Mouse (Mus musculus): ENCODE measurements around the gene Ptgir. TPM values are rescaled to one million over a fixed set of nuclear protein-coding genes. Genes with fewer than 3 reads are reported as not detected.
"Not testable (repeated sequence)": the region's sequence is repeated elsewhere in the genome, so short reads cannot be mapped to it uniquely, and the experiment has no call there.

Ptgir gene
- total RNA-seq, 2 experiments from 2014 or later: 1.2 to 2.0 TPM

DNA sequence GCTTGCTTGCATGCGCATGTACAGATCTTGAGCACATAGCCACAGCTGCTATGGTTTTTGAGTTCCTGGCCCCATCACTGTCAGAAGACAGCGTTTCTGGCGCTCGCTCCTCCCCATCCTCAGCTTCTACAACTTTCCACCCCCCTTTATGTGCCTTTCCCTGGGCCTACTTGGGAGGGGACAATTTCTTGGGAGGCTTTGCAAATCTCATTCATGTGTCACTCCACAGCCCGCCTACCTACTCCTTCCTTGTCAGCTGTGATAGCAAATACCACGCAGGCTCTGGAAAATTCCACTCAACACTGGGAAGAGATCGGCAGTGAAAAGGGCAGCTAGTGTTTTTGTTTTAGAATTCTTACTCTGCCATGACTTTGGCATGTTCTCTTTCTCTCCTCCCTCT is 34.0 kb downstream of the Ptgir start:
- peak; percentile 60 to 75 for DNase-seq

GRCm38 (mm10) chr7:16942861-16943260 is 36.6 kb downstream of the Ptgir start:
- no peak for DNase-seq

- DNase-seq: peak; percentile 87 to 93
These were observed 37.9 kb downstream of the Ptgir start, which contains the start of gene Pnmal2 for GRCm38 (mm10) chr7:16944061-16944807. Gene Pnmal2, plus strand, starts transcription at chr7:16944682.

GRCm38 (mm10) chr7:16944808-16945315 is 38.6 kb downstream of the Ptgir start:
- peak in 1 of 2 experiments; percentile 48 for DNase-seq

- no peak for DNase-seq
These were observed 39.1 kb downstream of the Ptgir start for GRCm38 (mm10) chr7:16945419-16945818.

GRCm38 (mm10) chr7:16946441-16947348 is 40.4 kb downstream of the Ptgir start:
- peak in 1 of 2 experiments; percentile 20 for DNase-seq

GRCm38 (mm10) chr7:16947349-16947895 is 41.1 kb downstream of the Ptgir start:
- DNase-seq: no peak

- DNase-seq: peak; percentile 42 to 57
These were observed 41.7 kb downstream of the Ptgir start for GRCm38 (mm10) chr7:16947959-16948361.

DNA sequence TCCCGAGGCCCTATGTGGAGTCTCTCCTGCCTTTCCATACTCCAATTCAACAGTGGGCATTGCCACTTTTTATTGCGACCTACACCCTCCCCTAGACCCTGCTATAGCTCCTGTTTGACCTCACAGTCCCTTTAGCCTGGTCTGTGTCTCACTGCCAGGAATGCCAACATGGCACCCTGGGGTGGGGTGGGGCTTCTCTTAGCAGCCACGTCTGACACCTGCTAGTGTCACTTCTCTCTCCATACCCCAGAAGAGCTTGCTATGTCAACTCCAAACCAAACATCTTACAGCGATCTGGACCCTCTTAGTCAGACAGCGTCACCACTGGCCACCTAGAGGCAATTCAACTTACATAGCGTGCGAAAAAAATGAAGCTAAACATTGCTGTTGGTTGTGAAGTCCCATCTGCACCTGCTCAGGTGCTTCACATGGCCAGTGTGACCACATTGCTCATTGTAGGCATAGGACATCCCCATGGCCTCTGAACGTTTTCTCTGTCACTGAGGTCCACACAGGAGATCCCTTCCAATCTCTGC is 42.7 kb downstream of the Ptgir start:
- no peak for DNase-seq

- DNase-seq: peak; percentile 81 to 85
These were observed 43.9 kb downstream of the Ptgir start for GRCm38 (mm10) chr7:16949908-16950841.

DNA sequence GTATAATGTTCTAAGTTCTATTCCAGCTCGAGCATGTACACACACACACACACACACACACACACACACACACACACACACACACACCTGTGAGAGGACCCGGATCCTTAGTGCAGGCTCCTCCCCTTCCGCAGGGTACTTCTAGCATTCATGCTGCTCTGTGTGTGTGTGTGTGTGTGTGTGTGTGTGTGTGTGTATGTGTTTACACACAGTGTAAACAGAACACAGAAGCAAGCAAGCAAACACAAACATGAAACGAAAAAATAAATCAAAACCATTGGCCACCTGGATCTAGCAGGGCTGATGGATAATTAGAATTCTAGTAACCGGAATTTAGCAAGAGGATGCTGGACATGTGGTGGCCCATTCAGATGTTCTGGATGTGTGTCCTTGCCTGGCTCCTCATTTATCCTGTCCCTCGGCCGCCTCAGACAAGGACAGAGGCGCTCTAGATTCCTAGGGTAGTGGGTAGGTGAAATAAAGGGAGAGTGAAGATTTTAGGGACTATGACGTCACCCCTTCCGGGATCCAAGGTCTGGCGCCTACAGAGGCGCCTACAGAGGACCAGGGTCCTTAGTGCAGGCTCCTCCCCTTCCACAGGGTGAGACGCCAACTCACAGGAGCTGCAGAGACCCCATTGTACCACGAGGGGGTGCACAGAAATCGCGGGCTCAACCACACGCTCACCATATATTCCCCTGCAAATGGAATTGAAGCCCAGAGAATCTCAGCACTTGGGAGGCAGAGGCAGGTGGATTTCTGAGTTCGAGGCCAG is 44.8 kb downstream of the Ptgir start:
- DNase-seq: peak; percentile 82 to 87

- not testable (repeated sequence) for DNase-seq
These were observed 47.5 kb downstream of the Ptgir start for GRCm38 (mm10) chr7:16953776-16954175.

- no peak for DNase-seq
These were observed 49.4 kb downstream of the Ptgir start for GRCm38 (mm10) chr7:16955712-16956111.

DNA sequence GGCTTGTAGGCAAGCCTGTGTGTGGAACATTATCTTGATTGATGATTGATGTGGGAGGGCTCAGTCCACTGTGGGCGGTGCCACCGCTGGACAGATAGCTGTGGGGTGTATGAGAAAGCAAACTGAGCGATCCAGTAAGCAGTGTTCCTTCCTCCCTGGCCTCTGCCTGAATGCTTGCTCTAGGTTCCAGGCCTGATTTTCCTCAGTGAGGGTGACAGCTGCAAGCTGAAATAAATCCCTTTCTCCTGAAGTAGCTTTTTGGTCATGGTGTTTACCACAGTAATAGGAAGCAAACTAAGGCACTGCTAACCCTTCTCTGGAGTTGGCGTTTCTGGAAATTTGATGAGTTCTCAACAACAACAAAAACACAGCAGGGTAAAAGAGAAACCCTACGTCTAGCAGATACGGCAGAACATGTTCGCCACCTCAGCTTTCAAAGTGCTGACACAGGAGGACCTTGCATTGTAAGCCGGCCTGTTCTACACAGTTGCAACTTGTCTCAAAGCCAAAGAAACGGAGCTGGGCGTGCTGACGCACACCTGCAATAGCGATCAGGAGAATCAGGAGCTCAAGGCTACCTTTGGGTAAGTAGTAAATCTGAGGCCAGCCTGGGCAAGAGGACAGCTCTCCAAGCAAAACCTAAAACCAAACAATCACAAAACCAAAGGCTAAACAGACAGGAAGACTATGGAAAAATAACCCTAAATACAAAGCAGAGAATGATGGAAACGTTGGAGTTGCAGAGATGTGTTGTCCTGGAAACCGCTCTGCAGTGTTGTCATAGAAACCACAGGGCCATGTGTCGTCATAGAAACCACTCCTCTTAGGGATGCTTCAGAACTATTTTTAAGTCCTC is 50.3 kb downstream of the Ptgir start:
- no peak for DNase-seq

DNA sequence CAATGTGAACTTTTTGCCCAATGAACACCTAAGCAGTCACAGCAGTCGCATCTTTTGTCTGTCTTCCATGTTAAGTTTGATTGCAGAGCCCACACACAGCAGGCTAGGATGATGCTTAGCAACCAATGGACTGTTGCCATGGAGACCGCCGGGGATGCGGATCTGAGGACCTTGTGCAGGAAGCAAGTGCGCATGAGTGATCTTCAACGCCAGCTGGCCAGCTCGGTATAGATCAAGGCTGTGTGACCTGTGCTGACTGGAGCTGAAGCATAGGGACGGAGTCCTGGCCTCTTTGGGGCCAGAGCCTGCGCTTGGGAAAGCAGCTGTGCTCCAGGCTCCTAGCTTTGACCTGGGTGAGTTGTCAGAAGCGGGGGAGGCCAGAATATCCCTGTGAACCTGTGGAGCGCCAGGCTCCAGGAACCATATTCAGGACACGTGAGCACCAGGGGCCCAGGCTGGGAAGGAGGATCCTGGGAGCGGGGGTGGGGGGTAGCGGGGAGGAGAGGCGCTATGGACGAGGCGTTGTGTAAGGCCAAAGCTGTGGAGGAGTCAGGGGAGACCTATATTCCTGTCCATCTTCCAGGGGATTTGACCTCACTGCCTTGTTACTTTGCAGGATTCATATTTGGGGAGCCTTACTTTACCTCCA is 53.4 kb downstream of the Ptgir start, which contains the start of gene Pnmal1:
Gene Pnmal1, plus strand, starts transcription at position 141 of the 649 bp plus-strand sequence.
- peak; percentile 81 to 84 for DNase-seq

All from adrenal gland, postnatal 36 days (tissue).